Mouse (Mus musculus) embryonic fibroblast, embryonic 13.5 days (primary cell): Measurements from ENCODE around the gene Gpr12.

Experiments used
- CTCF ChIP-seq: IDR thresholded peaks from 2 replicates; pipeline ENCODE4 v1.5.1; 2011; ENCODE audit warnings: mild to moderate bottlenecking, control low read depth, low read length, moderate library complexity, borderline replicate concordance; ENCODE audit not compliant: insufficient read depth
- POLR2A ChIP-seq: IDR thresholded peaks from 2 replicates; pipeline ENCODE4 v1.6.1; 2011; ENCODE audit warnings: low read depth, mild to moderate bottlenecking, control low read depth, low read length, moderate library complexity

- TF ChIP-seq POLR2A (no peak), CTCF (no peak)
Measured at GRCm38 (mm10) chr5:146599970-146600369, 14.9 kb upstream of the Gpr12 start.
